Mouse (Mus musculus) mouse trophoblast stem cell (cell line): ENCODE measurements around the gene Fam129c.

ENCODE experiments used
- in situ Hi-C, 2 experiments: fragments of 300-500 bp; cut with MseI, MboI; formaldehyde crosslinking; loops; 2 replicates in 1 of 2; 3 replicates in 1 of 2; pipeline ENCODE4 v1.15.1; 2025

Fam129c gene

GRCm38 (mm10) chr8:71572847-71573633 is 24.4 kb upstream of the Fam129c start:
- in situ Hi-C loops: no loop called here

DNA sequence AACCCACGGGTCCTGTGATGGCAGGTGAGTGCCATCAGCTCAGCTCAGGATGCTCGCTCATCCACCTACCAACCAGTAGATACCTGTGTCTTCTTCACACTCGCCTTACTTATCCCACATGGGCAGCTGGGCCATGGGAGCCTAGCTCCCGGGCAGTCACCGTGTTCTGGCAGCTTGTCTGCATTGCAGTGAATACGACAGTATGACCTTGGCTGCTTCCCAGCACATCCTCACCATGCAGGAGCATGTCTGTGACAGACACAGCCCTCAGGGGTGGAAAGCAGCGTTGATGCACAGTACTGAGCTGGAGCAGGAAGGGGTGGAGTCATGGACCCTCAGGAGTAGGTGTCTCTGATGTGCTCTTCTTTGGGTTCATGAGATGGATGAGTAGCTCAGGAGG is 23.0 kb upstream of the Fam129c start:
- in situ Hi-C loops: no loop called here

DNA sequence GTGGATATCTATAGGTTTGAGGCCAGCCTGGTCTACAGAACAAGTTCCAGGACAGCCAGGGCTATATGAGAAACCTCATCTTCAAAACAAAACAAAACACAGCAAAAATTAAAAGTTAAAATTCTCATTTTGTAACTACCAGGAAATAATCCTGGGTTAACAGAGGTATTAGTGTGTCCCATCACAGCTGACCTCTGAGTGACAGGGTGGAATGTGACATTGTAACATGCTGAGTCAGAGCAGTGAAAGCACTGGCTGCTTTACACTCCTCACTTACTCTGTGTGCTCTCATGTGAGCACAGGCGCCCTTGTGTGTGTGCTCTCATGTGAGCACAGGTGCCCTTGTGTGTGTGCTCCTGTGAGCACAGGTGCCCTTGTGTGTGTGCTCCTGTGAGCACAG is 22.4 kb upstream of the Fam129c start:
- in situ Hi-C loops: no loop called here

DNA sequence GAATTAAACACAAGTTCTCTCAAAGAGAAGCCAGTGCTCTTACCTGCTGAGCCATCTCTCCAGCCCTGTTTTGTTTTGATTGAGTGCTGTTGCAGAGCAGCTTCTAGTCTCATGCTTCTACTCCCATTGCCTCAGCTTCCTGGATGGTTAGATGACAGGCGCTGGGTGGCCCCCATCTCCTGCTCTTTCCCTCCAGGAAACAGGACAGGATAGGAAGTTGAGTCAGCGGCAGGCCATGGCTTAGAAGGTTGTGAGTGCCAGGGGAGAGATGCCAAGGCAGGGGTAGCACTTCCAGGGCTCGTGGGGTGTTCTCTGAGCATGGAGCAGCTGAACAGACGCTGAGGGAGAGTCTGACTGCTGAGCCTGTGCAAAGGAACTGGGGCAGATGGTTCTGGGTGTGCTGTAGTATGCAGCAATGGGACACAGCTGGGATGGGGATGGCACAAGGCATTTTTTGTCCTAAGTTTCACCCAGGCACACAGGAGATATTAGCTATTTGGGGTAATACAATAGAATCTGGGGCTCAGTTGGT is 19.5 kb upstream of the Fam129c start:
- in situ Hi-C loops: no loop called here

GRCm38 (mm10) chr8:71579009-71579408 is 18.4 kb upstream of the Fam129c start:
- in situ Hi-C loops: no loop called here

DNA sequence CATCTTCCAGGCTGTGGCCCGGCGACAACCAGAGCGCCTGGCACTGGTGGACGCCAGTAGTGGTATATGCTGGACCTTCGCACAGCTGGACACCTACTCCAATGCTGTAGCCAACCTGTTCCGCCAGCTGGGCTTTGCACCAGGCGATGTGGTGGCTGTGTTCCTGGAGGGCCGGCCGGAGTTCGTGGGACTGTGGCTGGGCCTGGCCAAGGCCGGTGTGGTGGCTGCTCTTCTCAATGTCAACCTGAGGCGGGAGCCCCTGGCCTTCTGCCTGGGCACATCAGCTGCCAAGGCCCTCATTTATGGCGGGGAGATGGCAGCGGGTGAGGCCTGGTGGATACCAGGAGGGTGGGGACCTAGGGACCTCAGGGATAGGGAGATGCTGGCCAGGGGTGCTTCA is 18.0 kb upstream of the Fam129c start:
- in situ Hi-C loops: no loop called here

- in situ Hi-C loops: no loop called here
Observed at GRCm38 (mm10) chr8:71580201-71580600, 17.2 kb upstream of the Fam129c start.

- in situ Hi-C loops: no loop called here
Observed at GRCm38 (mm10) chr8:71586891-71587290, 10.6 kb upstream of the Fam129c start.

DNA sequence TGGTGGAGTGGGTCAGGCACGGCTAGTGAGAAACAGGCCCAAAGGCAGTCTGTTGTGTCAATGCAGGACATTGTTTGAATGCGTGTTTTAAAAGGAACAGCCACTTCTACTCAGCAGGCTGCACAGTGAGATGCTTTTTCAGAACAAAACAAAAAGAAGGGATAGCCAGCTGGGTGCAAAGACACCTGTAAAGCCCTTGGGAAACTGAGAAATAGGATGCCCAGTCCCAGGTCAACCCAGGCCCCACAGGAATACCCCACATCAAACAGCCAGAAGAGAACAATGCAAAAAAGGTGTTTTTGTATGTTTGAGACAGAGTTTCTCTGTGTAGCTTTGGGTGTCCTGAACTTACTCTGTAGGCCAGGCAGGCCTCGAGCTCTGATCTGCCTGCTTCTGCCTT is 8.7 kb upstream of the Fam129c start:
- in situ Hi-C loops: no loop called here

DNA sequence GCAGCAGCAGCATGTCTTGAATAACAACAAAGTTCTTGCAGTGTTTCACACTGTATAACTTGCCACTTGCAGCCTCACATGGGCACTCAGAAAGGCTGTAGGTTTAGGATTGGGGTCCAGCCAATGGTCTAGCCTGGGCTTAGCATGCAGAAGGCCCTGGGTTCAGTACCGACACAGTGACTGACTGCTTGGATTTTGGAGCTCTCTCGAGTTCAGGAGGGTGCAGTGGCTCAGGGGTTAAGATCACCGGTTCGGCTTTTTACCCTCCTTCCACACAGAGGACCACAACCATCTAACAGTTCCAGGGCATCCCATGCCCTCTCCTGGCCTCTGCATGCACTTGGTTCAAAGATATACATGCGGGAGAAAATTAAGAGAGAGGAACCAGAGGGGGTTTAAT is 6.4 kb upstream of the Fam129c start:
- in situ Hi-C loops: no loop called here

- in situ Hi-C loops: no loop called here
Observed at GRCm38 (mm10) chr8:71591471-71592373, 5.7 kb upstream of the Fam129c start, which contains the start of gene Pgls. Gene Pgls (plus strand): TSS chr8:71592176.

DNA sequence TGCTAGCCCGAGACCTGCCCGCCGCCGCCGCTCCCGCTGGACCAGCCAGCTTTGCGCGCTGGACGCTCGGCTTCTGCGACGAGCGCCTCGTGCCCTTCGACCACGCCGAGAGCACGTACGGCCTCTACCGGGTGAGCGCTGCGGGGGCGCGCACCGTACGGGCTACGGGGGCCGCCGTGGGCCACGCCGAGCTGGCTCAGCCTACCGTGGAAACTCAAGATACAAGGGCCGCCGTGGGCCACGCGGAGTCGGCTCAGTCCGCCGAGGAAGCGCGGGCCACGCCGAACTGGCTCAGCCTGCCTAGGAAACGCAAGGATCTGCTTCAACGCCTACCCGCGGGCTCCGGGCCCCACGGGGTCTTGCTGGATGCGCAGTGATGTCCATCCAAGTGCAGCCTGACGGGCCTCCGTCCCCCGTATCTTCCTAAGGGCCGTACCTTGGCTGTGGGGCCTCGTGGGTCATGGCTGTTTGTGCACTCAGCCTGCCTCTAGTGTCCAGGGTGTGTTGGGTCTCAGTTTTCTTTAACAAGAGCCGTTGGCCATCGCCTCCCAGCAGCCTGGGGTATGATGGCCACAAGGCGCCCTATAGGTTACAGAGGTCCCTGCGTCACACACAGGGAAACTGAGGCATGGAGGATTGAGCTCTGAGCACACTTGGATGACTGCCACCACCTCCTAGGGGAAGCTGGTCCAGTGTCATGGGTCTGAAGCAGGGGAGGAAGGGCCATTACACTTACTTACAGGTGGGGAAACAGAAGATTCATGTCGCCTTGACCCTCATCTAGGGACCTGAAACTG is 4.9 kb upstream of the Fam129c start:
- in situ Hi-C loops: no loop called here

GRCm38 (mm10) chr8:71593556-71594323 is 3.7 kb upstream of the Fam129c start:
- in situ Hi-C loops: no loop called here

- in situ Hi-C loops: no loop called here
Observed at GRCm38 (mm10) chr8:71594324-71594722, 3.1 kb upstream of the Fam129c start.

GRCm38 (mm10) chr8:71595862-71596261 is 1.6 kb upstream of the Fam129c start:
- in situ Hi-C loops: loop anchor here in 1 of 2 experiments (5.0 kb wide), 1 partner anchor 34 kb away; no protein-coding TSS in a partner anchor

GRCm38 (mm10) chr8:71596384-71596783 is 1.1 kb upstream of the Fam129c start:
- in situ Hi-C loops: loop anchor here in 1 of 2 experiments (5.0 kb wide), 1 partner anchor 34 kb away; no protein-coding TSS in a partner anchor

GRCm38 (mm10) chr8:71596798-71597197 is 650 bp upstream of the Fam129c start:
- in situ Hi-C loops: loop anchor here in 1 of 2 experiments (5.0 kb wide), 1 partner anchor 34 kb away; no protein-coding TSS in a partner anchor

GRCm38 (mm10) chr8:71598375-71598774 is 927 bp downstream of the Fam129c start:
- in situ Hi-C loops: loop anchor here in 1 of 2 experiments (5.0 kb wide), 1 partner anchor 36 kb away; no protein-coding TSS in a partner anchor

GRCm38 (mm10) chr8:71598841-71599240 is 1.4 kb downstream of the Fam129c start:
- in situ Hi-C loops: loop anchor here in 1 of 2 experiments (5.0 kb wide), 1 partner anchor 37 kb away; no protein-coding TSS in a partner anchor

GRCm38 (mm10) chr8:71601939-71602665 is 4.7 kb downstream of the Fam129c start:
- in situ Hi-C loops: no loop called here
